Mouse (Mus musculus) fibroblast of lung, adult 2 months (primary cell): ENCODE results near the gene Sptlc2.

Experiments used
- DNase-seq: peaks from one replicate; pipeline ENCODE4 v3.0.0-alpha.2; 2011; ENCODE audit warnings: low read depth

Gene Sptlc2

DNA sequence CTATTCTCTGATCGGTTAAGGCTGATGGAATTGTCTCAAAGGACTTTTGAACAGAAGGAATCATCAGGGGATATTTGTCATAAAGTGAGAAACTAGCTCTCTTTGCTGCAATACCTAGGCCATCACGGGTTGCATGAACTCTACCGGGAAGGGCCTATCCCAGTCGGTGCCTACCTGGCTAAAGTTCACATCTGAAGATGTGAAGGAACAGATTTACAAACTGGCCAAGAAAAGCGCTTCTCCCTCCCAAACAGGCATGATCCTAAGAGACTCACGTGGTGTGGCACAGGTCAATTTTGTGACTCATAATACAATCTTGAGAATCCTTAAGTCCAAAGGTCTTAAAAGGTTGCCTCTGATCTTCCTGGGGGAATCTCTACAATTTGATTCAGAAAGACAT, 6.2 kb upstream of the Sptlc2 start:
- no peak for DNase-seq

DNA sequence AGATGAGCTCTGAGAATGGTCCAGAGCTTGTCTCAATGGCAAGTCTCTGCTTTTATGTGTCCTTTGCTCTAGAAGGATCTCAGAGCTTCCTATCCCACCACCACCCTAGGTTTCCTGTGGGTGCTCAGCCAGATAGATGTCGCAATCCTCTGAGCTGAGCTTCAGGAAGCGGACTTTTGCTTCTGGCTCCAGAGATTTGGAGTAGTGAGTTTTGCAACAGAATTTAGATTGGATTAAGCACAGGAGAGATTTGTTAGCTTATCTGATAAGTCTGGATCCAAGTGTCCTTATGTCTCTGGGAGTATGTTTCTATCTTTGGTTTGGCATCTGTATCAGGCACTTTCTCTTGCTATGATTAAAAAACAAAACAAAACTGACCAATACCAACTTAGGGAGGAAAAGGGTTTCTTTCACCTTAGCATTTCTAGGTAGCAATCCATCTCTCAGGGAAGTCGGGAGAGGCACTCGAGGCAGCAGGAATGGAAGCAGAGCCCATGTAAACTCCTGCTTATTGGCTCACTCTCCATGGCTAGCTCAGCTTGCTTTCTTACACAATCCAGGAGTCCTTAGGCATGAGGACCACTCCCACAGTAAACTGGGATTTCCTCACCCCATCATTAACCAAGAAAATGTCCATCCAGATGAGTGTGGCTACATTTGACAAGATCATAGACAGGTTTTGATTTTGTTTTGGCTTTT, 5.4 kb upstream of the Sptlc2 start:
- no peak for DNase-seq

DNA sequence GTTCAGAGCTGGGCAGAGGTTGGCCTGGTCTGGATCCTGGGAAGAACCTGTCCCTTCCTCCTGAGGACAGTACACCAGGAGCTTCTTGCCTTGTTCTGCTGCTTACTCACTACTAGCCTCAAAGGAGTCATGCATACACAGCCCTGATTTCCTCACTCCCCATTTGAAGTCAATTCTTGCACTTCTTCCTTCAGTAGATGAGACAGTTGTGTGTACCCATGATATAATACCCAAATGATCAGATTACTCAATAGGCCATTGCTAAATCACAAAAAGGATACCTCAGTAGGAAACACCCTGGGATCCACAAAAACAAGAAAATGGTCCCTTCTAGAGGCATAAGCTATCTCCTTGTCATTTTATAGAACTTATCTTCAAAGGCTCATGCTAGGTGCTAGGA, 3.2 kb upstream of the Sptlc2 start:
- DNase-seq = no peak

DNA sequence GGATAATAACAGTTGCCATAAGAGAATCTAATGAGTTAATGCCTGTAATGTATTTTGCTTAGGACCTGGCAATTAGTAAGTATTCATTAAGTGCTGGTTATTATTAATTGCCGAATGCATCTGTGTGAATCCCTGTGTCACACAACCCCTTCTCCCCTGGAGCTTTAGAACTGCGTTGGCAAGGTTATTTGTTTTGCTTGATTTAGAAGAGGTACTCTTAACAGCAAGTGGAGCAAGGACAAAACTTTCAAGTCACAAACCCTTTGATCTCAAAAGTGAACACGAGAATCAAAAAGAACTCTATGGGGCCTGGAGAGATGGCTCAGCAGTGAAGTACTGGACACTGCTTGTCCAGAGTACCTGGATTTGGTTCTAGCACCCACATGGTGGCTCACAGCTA, 1.1 kb upstream of the Sptlc2 start:
- no peak for DNase-seq

DNA sequence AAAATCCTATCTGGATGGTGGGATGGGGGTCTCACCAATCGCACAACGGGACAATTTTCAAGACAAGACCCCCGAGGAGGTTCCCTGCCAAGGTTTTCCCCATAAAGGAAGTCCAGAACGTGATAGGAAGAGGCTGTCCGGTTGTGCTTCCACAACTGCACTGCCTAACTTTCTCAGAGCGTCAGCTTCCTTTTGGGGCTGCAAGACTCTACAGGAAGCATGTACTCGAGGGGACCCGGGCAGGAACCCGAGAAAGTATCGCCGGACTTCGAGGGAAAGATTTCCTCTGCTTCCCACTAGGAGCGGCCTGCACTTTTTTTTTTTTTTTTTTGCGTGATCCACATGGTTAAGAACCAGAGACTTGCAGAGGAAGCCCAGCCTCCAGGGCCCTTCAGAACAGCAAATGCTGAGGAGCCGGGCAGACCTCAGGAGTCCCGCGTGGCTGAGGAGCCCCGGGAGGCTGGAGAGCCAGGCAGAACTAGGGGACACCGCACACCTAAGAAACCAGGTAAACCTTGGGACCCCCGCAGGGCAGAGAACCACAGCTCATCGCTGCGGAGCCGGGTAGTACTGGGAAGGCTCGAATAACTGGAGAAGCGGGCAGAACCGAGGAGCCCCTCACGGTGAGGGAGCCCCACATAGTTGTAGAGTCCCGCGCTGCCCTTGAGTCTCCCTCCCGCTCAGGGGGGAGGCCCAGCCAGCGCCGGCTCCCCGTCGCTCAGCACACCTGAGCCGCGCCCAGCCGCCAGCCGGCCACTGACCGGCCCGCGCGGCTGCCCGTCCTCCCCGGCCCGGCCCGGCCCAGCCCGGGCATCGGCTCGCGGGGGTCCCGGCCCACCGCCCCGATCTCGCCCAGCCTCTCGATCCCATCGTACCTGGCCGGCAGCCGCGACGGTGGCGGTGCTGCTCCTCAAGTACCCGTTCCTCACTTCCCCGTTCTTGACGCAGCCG, 709 bp downstream of the Sptlc2 start:
- no peak for DNase-seq

DNA sequence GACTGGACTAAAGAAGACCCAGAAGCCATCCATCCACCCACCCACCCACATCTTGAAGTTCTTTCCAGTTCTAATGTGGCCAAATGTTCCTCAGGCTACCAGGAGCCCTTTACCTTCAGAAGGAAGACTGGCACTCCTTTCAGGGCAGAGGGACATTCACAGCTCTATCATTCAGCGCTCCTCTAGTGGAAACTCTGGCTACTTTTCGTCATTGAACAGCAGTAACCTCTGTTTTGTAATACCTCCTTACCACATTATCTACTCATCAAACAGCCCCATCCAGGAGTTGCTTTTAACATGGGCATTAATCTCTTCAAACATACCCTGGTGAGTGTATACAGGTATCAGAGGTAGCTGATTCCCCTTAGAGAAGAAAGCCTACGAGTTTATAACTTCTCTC, 3.1 kb downstream of the Sptlc2 start:
- no peak for DNase-seq

DNA sequence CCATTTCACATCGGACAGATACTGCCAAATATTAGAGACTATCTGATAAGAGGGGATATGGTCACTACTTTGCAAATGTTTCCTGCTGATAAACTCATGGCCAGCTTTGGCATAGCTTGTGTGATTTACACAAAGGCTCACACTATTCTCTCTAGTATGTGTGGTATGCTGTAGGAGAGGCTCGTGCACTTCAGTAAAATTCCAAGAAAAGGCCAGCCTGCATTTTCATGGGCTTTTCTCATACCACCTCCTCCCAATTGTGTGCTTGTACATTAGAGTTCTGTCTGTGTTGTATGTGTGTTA, 6.8 kb downstream of the Sptlc2 start:
- DNase-seq = no peak

DNA sequence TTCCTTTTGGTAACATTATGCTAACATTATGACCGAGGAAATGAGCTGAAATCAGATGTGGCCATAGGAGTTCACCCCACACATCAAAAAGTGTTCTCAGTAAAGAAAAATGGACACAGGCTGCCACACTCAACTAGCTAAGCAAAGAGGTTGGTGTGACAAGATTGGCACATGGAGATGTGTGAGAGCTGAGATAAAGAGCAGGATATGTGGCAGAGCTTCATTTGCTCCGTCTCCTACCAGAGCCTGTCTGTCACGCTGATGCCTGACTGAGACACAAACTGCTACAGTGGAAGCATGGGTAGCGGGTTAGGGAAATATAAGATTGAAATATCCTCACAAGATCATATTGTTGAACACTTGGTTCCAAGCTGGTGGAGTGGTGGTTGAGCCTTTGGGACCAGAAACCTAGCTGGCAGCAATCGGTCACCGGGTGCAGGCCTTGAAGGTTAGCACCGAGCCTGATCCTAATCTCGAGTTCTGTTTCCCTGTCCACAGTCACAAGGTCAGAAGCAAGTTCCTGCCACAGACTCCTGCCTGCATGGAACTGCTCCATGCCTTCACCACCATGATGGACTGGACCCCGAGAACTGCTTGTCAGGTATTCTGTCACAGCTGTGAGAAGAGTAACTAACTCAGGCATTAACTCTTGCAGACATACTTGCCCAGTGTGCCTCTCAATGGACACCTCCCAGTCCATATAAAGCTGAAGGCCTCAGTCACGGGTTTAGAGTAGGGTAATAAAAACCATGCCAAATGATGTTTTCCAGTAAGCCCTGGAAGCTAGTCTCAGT, 7.4 kb downstream of the Sptlc2 start:
- no peak for DNase-seq

DNA sequence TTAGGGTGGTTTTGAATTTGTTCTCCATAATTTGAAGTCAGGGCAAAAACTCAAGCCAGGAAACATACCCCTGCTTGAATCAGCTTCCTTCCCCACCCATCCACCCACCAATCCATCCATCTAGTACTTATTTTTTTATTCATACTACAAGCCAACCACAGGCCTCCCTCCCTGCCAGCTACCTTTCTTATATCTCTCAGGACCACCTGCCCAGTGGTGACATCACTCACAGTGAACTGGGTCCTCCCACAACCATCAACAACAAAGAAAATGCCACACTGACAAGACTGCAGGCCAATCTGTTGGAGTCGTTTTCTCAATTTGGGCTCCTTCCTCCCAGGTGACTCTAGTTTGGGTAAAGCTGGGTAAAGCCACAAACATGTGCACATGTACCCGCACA, 8.7 kb downstream of the Sptlc2 start:
- DNase-seq = no peak

DNA sequence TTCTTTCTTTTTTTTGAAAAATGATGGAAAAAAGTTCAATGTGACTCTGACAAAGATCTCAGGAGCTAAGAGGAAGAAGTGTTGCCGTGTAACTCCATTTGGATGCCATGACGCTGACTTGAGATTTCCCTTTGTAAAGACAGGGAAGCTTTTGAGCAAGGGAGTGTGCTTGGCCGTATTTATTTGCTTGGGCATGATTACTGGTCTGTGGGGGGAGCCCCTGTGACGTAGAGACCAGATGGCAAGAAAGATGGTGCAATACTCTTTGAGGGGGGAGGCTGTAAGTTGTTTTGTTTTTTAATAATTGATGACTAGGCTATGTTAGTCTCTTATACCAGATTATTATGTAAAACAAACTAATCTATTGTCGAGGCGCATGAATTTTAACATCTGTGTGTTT, 14.0 kb downstream of the Sptlc2 start:
- peak; percentile 16 for DNase-seq

DNA sequence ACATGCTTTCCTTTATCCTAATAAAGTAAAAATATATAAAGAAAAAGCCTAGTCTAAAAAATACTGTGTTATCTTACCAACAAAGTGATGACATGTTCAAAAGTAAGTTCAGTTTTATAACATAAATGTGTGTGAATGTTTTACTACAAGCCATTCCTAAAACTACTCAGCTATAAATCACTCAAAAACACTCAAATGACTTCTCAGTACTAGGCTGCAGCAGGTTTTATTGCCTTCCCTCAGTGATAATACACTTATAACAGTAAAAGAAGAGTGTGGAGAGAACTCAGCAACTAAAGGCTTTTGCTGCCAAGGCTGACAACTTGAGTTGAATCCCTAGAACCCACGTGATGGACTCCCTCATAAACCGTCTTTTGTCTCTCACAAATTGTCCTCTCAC, 18.8 kb downstream of the Sptlc2 start:
- no peak for DNase-seq

DNA sequence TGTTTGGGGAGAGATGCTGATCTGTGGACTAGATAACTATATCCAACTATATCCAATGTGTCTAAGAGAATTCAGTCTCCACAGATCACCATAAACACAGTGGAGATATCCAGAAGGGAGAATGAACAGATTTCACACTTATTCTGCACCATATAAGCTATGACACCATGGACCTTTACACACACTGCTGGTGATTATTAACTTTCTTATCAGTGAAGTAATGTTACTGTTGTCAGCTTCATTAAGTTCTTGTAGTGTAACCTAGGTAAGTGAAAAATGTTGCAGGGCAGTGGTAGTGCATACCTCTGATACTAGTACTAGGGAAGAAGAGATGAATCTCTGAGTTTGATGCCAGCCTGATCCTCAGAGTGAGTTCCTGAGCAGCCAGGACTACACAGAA, 20.1 kb downstream of the Sptlc2 start:
- DNase-seq = no peak

DNA sequence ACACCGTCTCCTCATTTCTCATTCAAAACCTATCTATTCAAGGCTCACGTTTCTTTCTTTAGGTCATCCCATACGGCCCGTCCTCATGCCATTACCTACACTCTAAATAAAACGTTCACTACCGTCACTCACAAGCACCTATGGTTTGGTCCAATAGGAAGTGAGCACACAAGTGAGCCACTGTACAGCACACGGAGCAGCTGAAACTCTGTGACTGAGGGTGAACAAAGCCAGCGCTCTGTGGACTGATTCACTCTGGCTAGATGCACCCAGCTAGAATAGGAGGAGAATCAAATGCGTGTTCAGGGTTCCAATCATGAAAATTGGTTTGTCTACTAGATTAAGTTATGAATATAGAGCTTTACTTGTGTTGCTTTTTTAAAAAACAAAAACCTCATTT, 22.5 kb downstream of the Sptlc2 start:
- DNase-seq = no peak

DNA sequence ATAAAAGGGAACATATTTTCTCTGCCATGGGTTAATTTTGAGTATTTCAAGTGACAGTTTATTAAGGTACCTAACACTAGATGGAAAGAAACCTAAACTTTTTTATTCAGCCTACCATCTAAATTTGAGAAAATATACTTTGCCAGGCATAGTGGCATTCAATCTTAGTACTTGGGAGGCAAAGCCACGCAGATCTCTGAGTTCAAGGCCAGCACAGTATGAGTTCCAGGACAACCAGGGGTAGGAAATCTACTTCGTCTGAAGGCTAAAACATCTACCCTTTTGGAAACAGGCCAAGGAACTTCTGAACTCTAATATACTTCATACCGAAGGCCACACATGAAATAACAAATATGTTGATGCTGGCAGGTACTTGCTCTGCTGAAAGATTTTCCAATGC, 26.0 kb downstream of the Sptlc2 start:
- DNase-seq = no peak

DNA sequence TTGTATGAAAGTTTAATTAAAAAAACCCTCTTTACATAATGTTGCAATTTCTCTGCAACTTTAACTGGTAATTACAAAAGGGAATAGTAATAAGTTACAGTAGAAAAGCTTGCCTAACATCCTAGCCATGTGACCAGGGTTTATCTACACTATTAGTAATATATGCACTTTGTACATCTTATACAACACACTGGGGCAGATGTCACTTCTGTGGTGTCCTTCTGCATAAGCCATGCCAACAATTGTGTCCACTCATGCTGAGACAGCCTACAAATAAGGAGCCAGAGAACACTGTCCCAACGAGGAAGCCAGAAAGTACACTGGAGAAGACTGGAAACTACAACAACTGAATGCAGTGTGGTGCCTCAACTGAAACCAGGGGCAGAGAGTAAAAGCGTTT, 40.1 kb downstream of the Sptlc2 start:
- DNase-seq = no peak

DNA sequence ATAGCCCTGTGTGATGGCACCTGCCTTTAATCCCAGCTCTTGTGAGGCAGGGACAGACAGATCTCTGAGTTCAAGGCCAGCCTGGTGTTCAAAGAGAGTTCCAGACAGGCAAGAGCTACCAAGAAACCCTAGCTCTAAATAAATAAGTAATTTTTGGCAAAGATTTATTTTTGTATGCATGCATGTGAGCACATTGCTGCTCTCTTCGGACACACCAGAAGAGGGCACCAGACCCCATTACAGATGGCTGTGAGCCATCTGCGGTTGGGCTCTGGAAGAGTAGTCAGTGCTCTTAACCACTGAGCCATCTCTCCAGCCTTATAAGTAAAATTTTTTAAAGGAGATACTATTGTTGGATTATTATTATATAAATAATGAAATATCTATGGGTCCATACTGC, 40.6 kb downstream of the Sptlc2 start:
- no peak for DNase-seq

DNA sequence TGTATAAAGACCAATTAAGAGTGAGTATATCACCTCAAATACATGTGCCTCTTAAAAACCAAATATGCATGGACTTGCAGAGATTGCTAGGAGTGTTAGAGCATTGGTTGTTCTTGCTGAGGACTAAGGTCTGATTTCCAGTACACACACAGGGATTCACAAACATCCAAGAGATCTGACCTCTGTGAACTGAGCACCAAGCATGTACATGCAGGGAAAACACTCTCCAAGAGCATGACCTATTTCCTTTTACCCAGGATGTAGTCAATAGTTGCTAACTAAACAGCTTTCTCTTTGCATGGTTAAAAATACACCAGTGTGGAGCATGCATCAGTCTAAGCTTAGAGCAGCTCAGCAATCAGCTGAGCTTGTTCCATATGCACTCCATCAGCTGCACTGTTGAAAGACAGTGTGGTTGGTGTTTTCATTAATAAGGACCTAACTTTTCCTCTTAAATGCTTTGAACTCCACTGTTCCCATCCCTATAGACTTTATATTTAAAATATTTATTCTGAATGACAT, 45.0 kb downstream of the Sptlc2 start:
- DNase-seq = no peak

DNA sequence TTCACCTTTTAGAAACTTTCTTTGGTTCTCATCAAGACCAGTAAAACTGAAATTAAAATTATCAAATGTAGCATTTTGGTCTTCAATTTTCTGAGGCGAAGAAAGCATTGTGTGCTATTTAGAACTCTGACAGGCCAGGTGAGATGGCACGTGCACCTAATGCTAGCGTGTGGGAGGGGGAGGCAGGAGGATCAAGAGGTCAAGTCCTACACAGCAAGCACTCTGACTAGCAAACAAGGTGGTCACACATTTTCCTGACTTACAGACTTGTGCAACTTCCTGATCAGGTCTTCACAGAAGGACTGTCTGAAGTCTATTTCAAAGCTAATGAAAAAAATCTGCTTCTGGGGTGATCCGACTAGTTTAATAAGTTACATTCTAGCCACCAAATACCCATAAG, 50.1 kb downstream of the Sptlc2 start:
- DNase-seq = no peak

DNA sequence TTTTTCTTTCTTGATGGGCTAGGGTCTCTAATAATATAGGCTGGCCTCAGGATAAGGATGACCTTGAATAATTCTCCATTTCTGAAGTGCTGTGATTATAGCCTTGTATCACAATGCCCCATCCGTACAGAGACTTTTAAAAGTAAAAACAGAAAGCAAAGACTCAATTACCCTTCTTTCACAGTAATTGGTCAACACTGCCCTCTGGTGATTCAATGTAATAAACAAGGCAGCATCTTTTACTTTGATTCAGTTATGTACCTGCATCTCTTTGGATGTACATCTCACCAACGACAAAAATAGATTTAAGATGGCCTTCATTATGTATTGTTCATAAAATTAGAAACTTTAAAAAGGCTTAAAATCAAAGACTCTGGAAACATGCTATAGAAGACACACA, 53.3 kb downstream of the Sptlc2 start:
- DNase-seq = peak; percentile 16

DNA sequence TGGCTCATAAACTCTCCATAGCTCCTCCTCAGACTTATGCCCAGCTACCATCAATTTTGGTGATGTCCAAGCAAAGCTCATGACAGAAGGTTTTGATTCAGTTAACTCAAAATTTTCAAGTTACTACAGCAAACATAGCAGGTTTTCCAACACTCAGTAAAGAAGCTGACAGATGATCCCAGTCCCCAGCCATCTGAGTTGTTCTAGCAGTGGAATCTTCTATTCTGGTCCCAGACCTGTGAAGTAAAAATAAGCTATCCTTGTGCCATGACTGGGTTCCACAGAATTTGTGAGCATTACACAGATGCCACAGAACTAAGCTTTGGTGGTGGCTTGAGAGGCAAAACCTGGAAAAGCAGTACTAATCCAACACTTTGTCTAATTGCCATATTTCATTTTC, 54.4 kb downstream of the Sptlc2 start:
- DNase-seq = no peak

DNA sequence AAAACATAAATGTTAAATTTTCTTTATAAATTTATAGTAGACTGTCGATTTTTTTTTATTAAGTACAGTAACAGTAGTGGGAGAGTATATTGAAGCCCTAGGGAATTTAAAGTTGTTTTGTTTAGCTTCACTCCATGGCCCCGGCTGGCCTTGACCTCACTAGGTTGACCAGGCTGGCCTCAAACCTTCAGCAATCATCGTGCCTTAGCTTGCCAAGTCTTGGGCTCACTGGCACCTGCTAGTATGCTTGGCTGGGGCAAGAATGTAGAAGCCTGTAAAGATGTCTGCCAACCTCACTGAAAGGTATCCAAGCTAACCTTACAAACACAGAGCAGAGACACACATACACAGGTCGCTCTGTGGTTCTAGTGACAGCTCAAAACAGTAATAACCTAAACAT, 55.6 kb downstream of the Sptlc2 start:
- no peak for DNase-seq

DNA sequence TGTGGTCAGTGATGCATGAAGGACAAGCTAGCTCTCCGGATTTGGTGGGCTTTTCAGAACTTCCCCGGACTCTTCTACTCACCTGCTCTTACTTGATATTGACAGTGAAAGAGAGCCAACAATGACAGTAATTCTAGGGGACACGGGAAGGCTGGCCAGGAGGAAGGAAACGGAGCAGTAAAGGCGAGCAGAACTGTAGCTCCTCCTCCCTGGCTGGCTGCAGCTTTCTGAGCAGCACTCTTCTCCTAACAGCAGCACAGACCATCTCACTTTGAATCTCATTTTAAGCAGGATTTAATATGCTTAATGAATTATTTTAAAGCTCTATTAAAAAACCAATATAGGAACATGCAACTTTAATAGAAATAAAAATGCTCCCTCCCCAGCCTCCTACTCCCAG, 56.2 kb downstream of the Sptlc2 start:
- no peak for DNase-seq

DNA sequence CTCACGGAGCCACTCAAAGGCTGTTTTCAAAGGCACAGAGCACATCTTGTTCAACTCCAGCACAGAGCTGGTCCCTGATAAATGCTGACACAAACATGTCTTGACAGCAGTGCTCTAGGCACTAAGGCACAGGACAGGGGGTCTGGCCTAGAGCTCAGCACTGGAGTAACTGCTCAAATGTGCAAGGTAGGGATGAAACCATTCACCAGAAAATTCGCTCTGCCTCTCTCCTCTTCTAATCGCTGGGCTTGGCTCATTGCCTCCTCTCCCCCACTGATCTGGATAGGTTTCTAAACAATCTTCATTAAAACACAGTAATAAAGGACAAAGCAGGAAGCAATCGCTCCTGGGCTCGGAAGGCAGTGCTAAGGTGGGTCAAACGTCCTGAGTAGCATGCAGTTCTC, 57.1 kb downstream of the Sptlc2 start:
- DNase-seq = no peak
